Mouse (Mus musculus) ES-E14 (cell line): ENCODE data around the gene Camk1. TPM values are rescaled to one million over a fixed set of nuclear protein-coding genes. Genes with fewer than 3 reads are reported as not detected.
"Not testable (repeated sequence)": the region's sequence is repeated elsewhere in the genome, so short reads cannot be mapped to it uniquely, and the experiment has no call there.

ENCODE experiments used
- DNase-seq: peaks from one replicate; pipeline ENCODE4 v3.0.0-alpha.2; 2013; ENCODE audit warnings: low read depth, low spot score
- H3K27ac ChIP-seq: 2 replicates; pipeline ENCODE4 v1.5.1; 2012; ENCODE audit warnings: low read depth, mild to moderate bottlenecking, low read length, moderate library complexity, mixed read lengths; ENCODE audit not compliant: poor library complexity, insufficient read depth, severe bottlenecking
- H3K36me3 ChIP-seq: 2 replicates; pipeline ENCODE4 v1.6.1; 2012; ENCODE audit warnings: mild to moderate bottlenecking, low read length, moderate library complexity, mixed read lengths; ENCODE audit not compliant: control insufficient read depth, poor library complexity, insufficient read depth, severe bottlenecking
- H3K4me1 ChIP-seq, 2 experiments: fragments of 150-350 bp in 1 of 2; sonication (generic) in 1 of 2; 2 replicates each; pipeline ENCODE4 v1.6.1; 2012; ENCODE audit warnings: low read length in 2 of 2, mild to moderate bottlenecking in 1 of 2, mixed read lengths in 1 of 2; ENCODE audit not compliant: control insufficient read depth in 2 of 2, insufficient read depth in 2 of 2, poor library complexity in 1 of 2
- H3K4me3 ChIP-seq, 2 experiments: fragments of 150-350 bp in 1 of 2; sonication (generic) in 1 of 2; 2 replicates each; pipeline ENCODE4 v1.5.1; 2012; ENCODE audit warnings: low read length in 2 of 2, low read depth in 1 of 2, mild to moderate bottlenecking in 1 of 2, mixed read lengths in 1 of 2; ENCODE audit not compliant: insufficient read depth in 1 of 2, poor library complexity in 1 of 2, severe bottlenecking in 1 of 2
- H3K9ac ChIP-seq: 2 replicates; pipeline ENCODE4 v1.6.1; 2012; ENCODE audit warnings: low read depth, mild to moderate bottlenecking, low read length, mixed read lengths; ENCODE audit not compliant: poor library complexity, insufficient read depth, severe bottlenecking
- H3K9me3 ChIP-seq: fragments of 150-350 bp; sonication (generic); 2 replicates; pipeline ENCODE4 v1.6.1; 2012; ENCODE audit warnings: low read depth, mild to moderate bottlenecking, low read length; ENCODE audit not compliant: control insufficient read depth, insufficient read depth
- CHD2 ChIP-seq: IDR thresholded peaks from 2 replicates; pipeline ENCODE4 v1.6.1; 2014; ENCODE audit warnings: mild to moderate bottlenecking, low read depth, low read length, inconsistent platforms
- HCFC1 ChIP-seq: IDR thresholded peaks from 2 replicates; pipeline ENCODE4 v1.6.1; 2012; ENCODE audit warnings: low read length, inconsistent platforms, borderline replicate concordance; ENCODE audit not compliant: insufficient read depth
- MAFK ChIP-seq: IDR thresholded peaks from 2 replicates; pipeline ENCODE4 v1.6.1; 2014; ENCODE audit warnings: mild to moderate bottlenecking, low read depth, low read length, inconsistent platforms; ENCODE audit not compliant: insufficient read depth
- ZC3H11A ChIP-seq: IDR thresholded peaks from 2 replicates; pipeline ENCODE4 v1.6.1; 2012; ENCODE audit warnings: low read depth, mild to moderate bottlenecking, inconsistent platforms, low read length, borderline replicate concordance
- ZNF384 ChIP-seq: IDR thresholded peaks from 2 replicates; pipeline ENCODE4 v1.6.1; 2012; ENCODE audit warnings: low read depth, low read length, inconsistent platforms
- in situ Hi-C, 2 experiments: fragments of 600-800 bp; cut with MboI; formaldehyde crosslinking; loops; one replicate each; pipeline ENCODE4 v1.15.1; 2025; ENCODE audit warnings: low sequenced_read_pairs in 2 of 2, inconsistent platforms in 1 of 2; ENCODE audit not compliant: unreplicated experiment in 2 of 2
- total RNA-seq: library from RNA; depleted of rRNA; stranded (reverse); fragments of 300-350 nt; gene quantifications from 2 replicates; pipeline ENCODE4 v1.2.3, GENCODE M21; 2012

Gene Camk1
- total RNA-seq, 1 experiment = 9.4 TPM

DNA sequence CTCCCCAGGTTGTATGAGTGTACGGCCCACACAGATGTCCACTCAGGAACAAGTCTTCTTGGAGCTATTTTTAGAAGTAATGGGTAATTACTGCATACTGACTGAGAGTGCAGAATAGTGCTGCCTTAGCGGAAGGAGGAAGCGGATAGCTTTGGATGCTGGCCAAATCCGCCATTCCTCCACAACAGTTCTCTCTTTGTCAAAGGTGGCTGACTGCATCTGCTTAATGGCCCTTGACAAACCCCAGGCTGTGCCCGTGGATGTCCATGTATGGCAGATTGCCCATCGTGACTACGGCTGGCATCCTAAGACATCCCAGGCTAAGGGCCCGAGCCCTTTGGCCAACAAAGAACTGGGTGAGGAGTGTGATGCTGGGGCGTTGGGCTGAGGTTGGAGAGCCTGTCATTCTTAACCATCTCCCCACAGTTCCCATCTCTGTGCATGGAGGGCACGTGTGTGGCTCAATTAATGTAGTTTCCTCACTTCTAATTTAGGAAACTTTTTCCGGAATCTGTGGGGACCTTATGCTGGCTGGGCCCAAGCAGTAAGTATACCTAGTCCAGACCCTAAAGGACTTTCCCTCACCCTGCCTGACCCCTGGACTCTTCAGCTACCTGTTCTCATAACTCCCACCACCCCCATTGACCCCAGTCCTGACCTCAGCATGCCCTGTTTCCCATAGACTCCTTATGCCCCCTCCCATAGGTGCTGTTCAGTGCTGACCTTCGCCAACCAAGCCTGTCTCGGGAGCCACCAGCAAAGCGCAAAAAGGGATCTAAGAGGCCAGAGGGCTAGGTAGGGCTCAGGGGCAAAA lies 10.4 kb downstream of the Camk1 start:
- no peak overlapping the region for H3K9ac ChIP-seq
- no peaks in the 10 kb centered on the region for H3K9me3 ChIP-seq
- DNase-seq = no peak
- no peaks in the 10 kb centered on the region for H3K4me1 ChIP-seq
- no peak overlapping the region for H3K4me3 ChIP-seq
- in situ Hi-C loops = no loop called here
- TF ChIP-seq ZC3H11A (no peak), CHD2 (no peak), ZNF384 (no peak), HCFC1 (no peak), MAFK (no peak)
- peaks cover 26% of the 10 kb centered on the region; the same call in 1 of the 2 replicates for H3K36me3 ChIP-seq
- no peak overlapping the region for H3K27ac ChIP-seq

DNA sequence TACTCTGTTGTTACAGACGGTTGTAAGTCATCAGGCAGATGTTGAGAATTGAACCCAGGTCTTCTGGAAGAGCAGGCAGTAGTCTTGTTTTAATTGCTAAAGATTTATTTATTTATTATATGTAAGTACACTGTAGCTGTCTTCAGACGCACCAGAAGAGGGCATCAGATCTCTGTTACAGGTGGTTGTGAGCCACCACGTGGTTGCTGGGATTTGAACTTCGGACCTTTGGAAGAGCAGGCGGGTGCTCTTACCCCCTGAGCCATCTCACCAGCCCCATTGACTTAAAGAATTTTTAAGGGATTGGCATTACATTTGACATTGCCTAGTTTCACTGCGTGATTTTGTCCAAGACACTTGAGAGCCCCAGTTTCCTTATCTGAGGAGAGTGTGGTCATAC lies 11.1 kb downstream of the Camk1 start:
- in situ Hi-C loops, H3K4me1 ChIP-seq, H3K4me3 ChIP-seq, H3K9ac ChIP-seq, H3K9me3 ChIP-seq, H3K27ac ChIP-seq, DNase-seq: not testable (repeated sequence)
- peaks cover 26% of the 10 kb centered on the region; the same call in 1 of the 2 replicates for H3K36me3 ChIP-seq

DNA sequence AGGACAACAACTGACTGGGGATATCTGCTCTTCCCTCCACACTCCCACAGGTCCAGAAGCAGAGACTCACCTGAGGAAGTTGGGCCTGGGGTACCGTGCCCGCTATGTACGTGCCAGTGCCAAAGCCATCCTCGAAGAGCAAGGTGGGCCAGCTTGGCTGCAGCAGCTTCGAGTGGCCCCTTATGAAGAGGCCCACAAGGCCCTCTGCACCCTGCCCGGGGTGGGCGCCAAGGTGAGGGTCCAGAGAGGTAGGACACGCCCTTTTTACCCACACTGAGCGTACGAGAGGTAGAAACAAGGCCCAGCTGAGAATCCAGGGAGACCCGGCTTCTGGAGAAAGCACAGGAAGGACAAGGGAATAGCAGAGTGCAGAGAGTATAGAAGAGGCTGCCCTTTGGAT lies 12.1 kb downstream of the Camk1 start:
- no peak for TF ChIP-seq ZC3H11A
- TF ChIP-seq CHD2 = no peak
- no peak for TF ChIP-seq ZNF384
- TF ChIP-seq MAFK = no peak
- TF ChIP-seq HCFC1 = no peak
- in situ Hi-C loops = no loop called here

DNA sequence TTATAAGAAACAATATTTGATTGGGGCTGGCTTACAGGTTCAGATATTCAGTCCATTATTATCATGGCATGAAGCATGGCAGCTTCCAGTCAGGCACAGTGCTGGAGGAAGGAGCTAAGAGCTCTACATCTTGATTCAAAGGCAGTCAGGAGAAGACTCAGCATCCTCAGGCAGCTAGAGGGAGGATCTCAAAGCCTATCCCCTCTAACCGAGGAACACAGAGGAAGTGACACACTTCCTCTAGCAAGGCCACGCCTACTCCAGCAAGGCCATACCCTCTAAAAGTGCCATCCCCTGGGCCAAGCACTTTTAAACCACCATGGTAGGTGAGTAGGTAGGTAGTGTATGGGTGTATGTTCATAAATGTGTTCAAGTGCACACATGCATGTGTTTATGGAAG lies 13.2 kb downstream of the Camk1 start:
- H3K36me3 ChIP-seq = peaks cover 19% of the 10 kb centered on the region; the same call in 1 of the 2 replicates
- in situ Hi-C loops = no loop called here
- H3K4me1 ChIP-seq = no peaks in the 10 kb centered on the region
- TF ChIP-seq ZNF384 (no peak), CHD2 (no peak), MAFK (no peak), ZC3H11A (no peak), HCFC1 (no peak)
- H3K4me3 ChIP-seq = no peak overlapping the region
- DNase-seq = no peak
- H3K27ac ChIP-seq = no peak overlapping the region
- H3K9me3 ChIP-seq = no peaks in the 10 kb centered on the region
- H3K9ac ChIP-seq = no peak overlapping the region

More for the DNA sequence above, 12.1 kb downstream of the Camk1 start:
- Histone ChIP-seq H3K9me3 (no peaks in the 10 kb centered on the region), H3K4me3 (no peak overlapping the region), H3K36me3 (peaks cover 26% of the 10 kb centered on the region; the same call in 1 of the 2 replicates), H3K9ac (no peak overlapping the region), H3K27ac (no peak overlapping the region), H3K4me1 (no peaks in the 10 kb centered on the region)
- no peak for DNase-seq

GRCm38 (mm10) chr6:113329396-113329795 lies 14.4 kb downstream of the Camk1 start:
- in situ Hi-C loops = no loop called here
- Histone ChIP-seq H3K9me3 (no peaks in the 10 kb centered on the region), H3K27ac (no peak overlapping the region), H3K4me1 (no peaks in the 10 kb centered on the region), H3K36me3 (peaks cover 16% of the 10 kb centered on the region), H3K9ac (no peak overlapping the region), H3K4me3 (no peak overlapping the region)
- DNase-seq = no peak
- TF ChIP-seq ZC3H11A = no peak
- no peak for TF ChIP-seq ZNF384
- TF ChIP-seq CHD2 = no peak
- no peak for TF ChIP-seq HCFC1
- TF ChIP-seq MAFK = no peak
